Mouse (Mus musculus): ENCODE measurements around the gene Csrp3.

- TF ChIP-seq GATA1 (IDR thresholded peaks at IDR 0.05; ENCODE audit: low read depth, low read length) (no peak), POLR2AphosphoS2 (IDR thresholded peaks at IDR 0.05; ENCODE audit: low read length) (no peak), CHD2 (IDR thresholded peaks at IDR 0.05; ENCODE audit: low read length) (no peak), ZKSCAN1 (IDR thresholded peaks at IDR 0.05; ENCODE audit: low read depth, low read length) (no peak), USF2 (IDR thresholded peaks at IDR 0.05; ENCODE audit: borderline replicate concordance in 1 of 2, insufficient read depth in 1 of 2, low read depth in 1 of 2, low read length in 2 of 2) (no peak), POLR2A (IDR thresholded peaks at IDR 0.05; ENCODE audit: control insufficient read depth in 1 of 2, insufficient read depth in 1 of 2, low read depth in 1 of 2, low read length in 2 of 2, poor library complexity in 1 of 2) (no peak)
These were observed 62.9 kb downstream of the Csrp3 start for GRCm38 (mm10) chr7:48784773-48785523.
